Mouse (Mus musculus) cerebellum, postnatal 14 days (tissue): ENCODE data around the gene Ajap1.
A peak's percentile ranks its signal among the peaks of the same experiment; 100 is the strongest.

ENCODE experiments used
- DNase-seq, 2 experiments: peaks; one replicate each; pipeline ENCODE4 v3.0.0; 2021; ENCODE audit warnings: mixed read lengths in 2 of 2

The Ajap1 gene

DNA sequence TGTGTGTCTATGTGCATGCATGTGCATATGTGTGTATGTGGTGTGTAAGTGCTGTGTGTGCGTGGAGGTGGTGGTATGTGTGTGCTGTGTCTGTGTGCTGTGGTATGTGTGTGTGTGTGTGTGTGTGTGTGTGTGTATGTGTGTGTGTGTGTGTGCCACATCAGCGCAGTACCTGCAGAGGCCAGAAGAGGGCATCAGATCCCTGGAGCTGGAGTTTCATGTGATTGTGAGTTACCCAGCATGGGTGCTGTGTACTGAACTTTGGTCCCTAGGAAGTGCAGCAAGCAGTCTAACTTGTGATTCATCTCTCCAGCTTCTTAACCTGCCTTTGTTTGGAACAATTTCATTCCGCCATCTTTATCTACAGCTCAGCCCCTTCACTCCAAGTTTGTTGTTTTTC is 137.6 kb downstream of the Ajap1 start:
- peak in 1 of 2 experiments; percentile 12 for DNase-seq

DNA sequence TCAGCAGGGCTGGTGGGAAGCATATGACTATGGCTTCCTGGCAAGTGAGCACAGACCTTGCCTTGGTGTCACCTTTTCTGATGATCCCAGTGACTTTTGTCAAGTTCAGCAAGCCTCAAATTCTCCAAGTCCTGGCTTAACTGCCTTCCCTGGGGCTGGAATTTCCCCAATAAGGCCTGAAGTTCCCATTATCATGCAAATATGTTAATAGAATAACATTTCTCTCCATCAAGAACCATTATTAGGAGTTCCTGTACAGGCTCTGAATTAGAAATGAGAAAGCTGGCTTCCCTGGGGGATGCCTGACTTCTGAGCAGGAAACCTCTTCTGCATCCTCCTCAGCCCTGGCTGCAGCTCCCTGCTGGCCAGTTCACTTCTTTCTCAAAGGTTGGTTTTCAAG is 141.7 kb downstream of the Ajap1 start:
- DNase-seq: no peak

DNA sequence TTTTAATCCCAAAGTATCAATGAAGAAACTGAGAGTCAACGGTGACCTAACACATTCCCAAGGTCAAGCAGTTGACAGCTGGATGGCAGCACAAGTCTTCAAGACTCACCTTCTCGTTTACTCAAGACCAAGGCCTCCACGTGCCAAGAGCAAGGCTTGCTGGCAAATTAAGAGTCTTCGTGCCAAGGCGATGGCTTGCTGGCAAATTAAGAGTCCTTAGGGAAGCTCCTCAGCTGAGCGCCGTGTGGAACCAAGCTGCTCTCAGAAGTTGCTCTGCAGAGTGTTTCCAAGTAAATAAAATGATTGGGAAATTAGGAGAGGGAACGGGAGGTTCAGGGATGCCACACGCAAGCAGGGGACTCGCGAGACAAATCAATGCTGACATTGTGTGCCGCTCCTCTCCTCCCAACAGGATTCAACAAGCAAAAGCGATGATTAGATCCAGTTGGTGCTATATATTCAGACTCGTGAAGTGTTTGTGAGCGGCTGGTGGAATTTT is 147.3 kb downstream of the Ajap1 start:
- DNase-seq: peak in 1 of 2 experiments; percentile 39

DNA sequence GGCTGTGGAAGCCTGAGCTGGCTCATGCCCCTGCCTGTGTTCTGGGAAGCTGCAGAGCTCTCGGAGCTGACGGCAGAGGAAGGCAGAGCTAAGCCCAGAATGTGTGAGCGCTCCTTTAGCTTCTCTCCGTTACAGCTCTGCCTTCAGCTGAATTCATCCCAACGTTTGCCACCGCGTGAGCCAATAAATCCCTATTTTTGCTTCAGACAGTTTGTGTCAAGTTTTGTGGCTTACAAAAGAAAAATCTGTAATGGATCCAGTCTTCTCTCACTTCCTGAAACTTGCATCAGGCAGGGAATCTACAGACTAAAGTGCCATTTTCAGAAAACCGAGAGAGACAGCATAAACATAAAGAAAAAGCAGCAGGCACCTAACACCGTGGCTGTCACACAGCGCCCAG is 154.8 kb downstream of the Ajap1 start:
- no peak for DNase-seq
